Mouse (Mus musculus) left cerebral cortex, postnatal 10 days (tissue): ENCODE measurements around the gene Dip2c. TPM values are rescaled to one million over a fixed set of nuclear protein-coding genes. Genes with fewer than 3 reads are reported as not detected.

Experiments used
- DNase-seq, 2 experiments: peaks; one replicate each; pipeline ENCODE4 v3.0.0; 2021 to 2022; ENCODE audit warnings: low spot score in 2 of 2, mixed read lengths in 1 of 2; ENCODE audit errors: extremely low spot score in 1 of 2
- intact Hi-C: fragments of 180-260 bp; cut with DNase I; formaldehyde crosslinking; loops from one replicate; pipeline ENCODE4 v1.15.1; 2025
- total RNA-seq, 2 experiments: library from RNA; stranded (reverse); gene quantifications; 2 replicates each; pipeline ENCODE4 v1.2.3; 2021

Dip2c gene
- total RNA-seq, 2 experiments from 2014 or later = 73.8 to 76.1 TPM

DNA sequence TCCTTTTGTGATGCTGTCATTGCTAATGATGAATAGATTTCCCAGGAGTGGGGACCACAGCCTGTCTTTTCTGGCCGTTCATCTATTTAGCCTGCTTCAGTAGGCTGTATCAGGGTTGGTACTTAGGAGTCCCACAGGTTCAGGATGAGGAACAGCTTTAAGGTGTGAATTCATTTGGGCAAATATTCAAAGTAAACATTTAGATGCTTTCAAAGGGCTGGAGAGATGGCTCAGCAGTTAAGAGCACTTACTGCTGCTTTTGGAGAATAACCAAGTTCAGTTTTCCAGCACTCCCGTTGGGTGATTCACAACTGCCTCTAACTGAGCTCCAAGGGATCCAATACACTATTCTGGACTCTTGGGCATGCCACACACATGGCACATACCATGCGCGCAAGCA, 38.4 kb downstream of the Dip2c start:
- DNase-seq = no peak
- intact Hi-C loops = no loop called here

DNA sequence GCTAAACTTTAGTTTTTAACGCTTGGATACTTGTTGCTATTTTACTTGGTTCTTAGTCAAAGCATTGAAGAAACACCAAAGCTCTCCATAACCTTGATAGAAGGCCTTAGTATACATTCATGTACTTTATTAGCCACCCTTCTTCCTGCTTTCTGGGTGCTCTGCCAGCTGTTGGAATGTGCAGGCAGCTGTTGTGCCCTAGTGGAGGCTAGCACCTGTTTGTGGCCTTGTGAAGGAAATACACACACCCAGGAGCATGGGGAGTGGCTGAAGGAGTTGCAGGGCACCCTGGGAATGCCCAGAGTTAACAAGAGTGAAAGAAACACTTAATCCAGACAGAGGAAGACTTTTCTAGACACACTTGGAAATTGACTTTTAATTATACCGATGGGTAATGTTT, 43.4 kb downstream of the Dip2c start:
- no peak for DNase-seq
- intact Hi-C loops = no loop called here

DNA sequence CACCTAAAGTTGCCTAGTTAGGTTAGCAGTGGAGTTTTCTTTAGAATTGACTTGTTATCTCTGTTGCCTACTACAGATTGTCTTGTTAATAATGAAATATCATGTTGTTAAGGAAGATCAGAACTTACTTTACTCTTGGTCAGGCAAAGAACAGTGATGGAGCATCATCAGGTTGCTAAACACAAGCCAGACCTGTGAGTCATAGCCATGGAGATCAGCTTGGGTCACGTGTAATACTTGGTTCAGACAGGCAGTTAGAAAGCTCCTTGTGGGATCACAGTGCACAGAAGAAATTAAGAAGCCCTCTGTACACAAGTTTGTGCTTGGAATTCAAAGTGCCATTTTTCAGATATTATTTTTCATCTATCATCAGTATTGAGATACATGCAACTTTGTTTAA, 48.9 kb downstream of the Dip2c start:
- DNase-seq = no peak
- intact Hi-C loops = no loop called here

DNA sequence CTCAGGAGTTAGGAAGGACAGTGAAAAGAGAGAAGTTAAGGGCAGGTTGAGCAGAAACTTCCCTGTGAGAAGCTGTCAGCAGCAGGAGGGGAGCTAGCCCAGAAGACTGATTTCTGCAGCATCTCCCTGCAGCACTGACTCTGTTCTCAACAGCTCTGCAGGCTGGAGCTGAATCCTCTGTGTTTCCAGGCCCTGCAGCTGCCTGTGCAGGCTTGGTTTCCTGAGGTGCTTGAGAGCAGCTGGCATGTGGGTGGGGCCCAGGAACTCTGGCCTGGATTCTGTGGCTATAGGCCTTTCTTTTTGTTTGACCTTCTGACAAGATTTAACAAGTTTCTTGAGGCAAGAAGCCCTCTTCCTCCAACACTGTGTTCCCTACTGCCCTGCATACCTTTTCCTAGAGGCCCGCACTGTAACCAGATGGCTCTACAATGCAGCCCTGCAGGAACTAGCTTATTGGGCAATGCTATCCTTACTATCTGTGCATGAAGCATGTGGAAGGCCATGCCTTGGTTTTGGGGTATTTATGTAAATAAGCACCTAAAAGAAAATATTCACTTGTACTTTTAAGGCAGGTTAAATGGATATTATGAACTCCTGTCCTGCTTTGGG, 53.1 kb downstream of the Dip2c start:
- intact Hi-C loops = no loop called here
- DNase-seq = no peak

DNA sequence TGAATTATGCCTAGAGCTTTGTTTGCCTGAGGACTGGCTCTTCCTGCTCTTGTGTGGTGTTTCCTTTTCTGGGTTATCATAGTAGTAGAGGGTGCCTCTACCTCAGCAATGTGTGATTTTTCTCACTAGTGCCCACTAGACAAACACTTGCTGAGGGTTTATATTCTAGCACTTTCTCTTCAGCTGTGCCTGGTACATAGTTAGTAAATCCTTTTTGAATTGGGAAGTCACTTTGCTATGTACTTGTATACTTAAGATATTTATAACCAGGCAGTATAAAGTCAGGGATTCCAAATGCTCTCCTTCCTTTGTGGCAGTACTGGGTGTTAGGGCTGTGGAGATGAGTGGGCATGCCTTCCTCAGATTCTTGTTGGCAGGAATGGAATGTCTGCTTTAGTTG, 56.9 kb downstream of the Dip2c start:
- intact Hi-C loops = no loop called here
- DNase-seq = no peak

DNA sequence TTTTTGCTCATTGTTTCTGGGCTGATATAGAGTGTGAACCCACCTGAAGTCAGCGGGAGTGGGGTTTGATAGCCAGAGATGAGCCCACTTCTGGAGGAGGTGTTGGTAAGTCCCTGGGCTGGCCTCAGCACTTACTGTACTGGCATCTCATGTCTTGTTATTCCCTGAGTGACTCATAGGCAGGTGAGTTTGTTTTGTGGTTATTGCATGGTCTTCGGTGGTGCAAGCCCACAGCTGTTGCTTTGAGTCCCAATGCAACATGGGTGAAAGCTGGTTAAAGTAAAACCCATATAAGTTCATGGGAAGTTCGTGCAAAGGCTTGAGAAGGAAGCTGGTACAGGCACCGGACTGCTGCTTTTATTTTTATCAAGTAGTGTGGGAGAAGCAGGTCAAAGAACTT, 64.0 kb downstream of the Dip2c start:
- DNase-seq = no peak
- intact Hi-C loops = loop anchor here (5.0 kb wide), 1 partner anchor 117 kb away; no protein-coding TSS in a partner anchor

DNA sequence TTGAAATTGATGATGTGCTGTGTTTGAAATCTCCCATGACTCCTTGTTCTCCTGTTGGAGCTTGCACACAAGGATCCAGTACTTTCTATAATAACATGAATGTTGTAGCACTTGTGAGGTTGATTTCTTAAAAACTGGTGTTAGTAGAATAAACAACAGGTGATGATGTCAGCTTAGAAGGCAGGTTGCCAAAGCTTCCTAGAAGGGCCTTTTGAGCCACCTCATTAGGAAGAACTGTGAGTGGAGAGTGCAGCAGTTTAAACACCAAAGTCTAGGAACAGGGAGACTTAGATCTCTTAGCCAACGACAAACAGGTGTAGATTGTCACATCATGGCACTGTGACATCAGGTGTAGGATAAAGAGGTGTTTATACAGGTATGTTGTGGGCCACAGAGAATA, 66.4 kb downstream of the Dip2c start:
- no peak for DNase-seq
- intact Hi-C loops = loop anchor here (5.0 kb wide), 1 partner anchor 115 kb away; no protein-coding TSS in a partner anchor

DNA sequence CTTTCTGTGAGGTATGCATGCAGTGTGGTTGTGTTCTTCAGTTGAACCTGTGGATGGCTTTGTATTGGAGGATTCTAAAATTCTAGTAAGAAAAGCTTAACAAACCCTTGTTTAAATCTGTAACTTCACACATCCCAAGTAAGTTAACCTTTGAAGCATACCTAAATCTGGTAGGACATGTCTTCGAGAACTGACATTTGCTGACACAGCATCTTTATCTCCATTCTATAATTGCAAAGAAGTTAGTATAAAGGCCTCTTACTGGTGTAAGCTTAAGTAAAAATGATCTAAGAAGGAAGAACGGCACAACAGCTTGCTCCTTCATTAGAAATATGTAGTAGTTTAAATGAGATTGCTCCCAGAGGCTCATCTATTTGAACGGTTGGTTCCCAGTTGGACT, 71.1 kb downstream of the Dip2c start:
- intact Hi-C loops = no loop called here
- DNase-seq = no peak

DNA sequence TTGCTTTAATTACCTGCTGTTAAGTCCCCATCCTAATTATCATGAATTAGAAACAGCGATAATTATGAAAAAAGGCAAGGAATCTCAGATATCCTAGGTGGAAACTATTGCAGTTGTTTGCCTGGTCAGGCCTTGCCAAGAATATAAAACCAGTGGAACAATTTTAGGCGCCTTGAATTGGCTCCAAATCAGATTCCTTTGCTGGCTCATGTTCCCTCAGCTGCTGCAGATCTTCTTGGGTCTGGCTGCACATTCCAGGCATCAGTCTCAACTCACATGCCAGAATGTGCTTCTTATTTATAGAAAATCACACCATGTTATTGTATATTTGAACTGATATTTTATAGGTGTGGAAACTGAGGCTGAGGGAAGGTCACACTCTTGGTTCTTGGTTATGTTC, 74.3 kb downstream of the Dip2c start:
- intact Hi-C loops = no loop called here
- peak in 1 of 2 experiments; percentile 59 for DNase-seq

DNA sequence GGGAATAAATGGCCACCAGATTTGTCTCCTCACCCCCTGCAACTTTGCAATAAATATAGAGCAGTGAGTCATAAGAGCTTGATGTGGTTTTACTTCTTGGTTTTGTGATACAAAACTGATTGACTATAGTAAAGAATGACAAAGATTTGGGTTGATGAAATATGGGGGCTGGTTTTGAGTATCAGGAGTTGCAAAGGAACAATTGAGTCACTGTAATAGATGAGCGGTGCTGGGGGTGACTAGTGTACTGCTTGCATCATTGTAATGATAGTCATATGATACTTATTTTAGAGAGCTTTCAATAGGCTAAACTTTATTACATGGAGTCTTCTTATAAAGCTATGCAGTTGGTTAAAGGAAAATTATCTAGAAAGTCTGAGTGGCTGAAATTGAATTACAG, 77.6 kb downstream of the Dip2c start:
- DNase-seq = no peak
- intact Hi-C loops = no loop called here

DNA sequence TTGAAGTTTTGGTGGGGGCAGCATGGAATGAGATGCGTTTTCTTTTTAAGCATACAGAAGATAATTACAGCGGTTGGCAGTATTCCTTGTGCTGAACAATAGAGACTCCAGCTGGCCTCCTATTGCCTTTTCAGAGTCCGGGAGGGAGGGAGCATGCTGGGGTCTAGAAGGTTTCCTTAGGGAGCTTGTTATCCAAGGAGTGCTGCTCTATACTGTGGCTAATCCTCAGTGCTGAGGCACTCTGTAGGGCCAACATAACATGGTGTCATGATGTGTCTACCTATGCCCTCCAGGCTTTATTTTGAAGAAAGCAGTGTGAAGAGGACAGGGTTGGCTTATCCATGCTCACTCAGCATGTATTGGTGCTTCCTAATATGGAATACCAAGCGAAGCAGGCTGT, 79.0 kb downstream of the Dip2c start:
- intact Hi-C loops = no loop called here
- no peak for DNase-seq

DNA sequence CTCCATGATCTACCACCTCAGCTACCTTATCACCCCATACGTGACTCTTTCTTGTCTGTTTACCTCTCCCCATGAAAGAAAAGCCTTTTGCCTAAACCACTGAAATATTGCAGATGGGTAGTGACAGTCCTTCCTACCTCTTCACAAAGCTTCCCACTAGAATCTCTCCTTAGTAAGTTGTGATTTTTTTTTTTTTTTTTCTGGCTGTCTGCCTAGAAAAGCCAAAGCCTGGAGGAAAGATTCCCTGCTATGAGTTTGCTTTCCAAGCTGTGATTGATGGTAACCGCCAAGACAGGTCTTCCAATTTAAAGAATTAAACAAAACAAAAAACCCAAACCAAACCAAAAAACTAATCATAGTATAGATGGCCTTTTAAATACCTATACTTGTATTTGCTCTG, 85.1 kb downstream of the Dip2c start:
- DNase-seq = no peak
- intact Hi-C loops = no loop called here

DNA sequence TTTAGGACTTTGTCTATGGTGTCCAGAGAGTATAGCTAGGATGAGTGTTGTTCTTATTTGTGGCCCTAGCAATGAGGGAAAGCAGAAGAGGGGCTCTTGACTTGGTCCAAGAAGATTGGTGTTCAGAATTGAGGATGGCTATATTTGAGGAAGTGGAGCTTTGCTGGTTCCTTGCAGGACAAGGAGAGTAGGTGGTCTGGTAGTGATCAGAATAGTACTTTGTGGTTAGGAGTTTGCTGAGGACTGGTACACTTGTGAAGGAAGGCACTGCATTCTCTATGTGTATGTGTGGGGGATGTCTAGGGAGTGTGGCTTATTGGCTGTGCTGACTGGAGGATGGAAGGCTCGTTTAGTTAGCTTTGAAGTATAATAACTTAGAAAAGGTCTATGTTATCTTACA, 95.1 kb downstream of the Dip2c start:
- DNase-seq = no peak
- intact Hi-C loops = no loop called here

DNA sequence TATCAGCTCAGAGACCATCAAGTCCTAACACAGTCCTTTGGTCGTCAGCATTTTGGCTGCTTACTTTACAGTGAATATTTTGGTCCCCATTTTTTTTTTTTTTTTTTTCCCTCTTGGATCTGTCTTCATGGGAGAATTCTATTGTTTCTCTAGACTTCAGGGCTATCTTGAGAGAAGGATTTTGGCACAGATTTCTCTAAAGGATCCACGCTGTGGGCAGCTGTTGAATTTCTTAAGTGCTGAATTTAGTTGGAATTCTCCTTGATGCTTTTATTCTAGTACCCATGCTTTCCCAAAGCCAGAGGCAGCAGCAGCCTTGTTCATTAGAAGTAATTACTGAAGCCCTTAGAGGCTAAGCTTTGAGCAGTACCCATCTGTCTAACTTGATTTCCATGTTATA, 100.8 kb downstream of the Dip2c start:
- intact Hi-C loops = no loop called here
- no peak for DNase-seq

DNA sequence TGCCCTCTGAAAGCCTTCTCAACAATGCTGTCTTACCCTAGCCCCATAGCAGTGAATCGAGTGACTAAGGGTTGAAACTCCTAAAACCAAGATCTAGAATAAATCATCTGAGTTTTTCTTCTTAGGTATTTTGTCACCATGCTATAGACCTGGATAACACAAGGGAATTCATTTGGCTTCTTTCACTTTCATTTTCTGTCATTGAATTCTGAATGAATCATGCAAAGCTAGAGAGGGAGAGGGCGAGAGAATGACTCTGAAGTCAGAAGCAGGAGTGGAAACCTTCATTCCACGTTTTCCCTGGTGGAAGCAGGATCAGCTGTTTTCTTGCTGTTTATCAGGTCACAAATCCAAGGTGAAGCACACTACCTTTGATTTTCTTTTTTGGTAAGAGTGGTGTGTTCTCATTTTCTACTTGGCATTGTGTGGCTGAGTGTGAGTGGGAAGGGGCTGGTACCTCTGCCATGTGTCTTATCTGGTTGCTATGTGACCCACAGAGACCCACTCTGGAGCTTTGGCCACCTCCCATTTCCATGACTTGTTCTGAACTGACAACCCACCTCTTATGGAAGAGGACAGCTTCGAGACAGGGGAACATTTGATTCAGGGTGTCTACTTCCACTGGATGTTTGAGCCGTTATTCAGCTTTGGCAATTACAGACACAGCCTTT, 104.5 kb downstream of the Dip2c start:
- intact Hi-C loops = no loop called here
- no peak for DNase-seq

DNA sequence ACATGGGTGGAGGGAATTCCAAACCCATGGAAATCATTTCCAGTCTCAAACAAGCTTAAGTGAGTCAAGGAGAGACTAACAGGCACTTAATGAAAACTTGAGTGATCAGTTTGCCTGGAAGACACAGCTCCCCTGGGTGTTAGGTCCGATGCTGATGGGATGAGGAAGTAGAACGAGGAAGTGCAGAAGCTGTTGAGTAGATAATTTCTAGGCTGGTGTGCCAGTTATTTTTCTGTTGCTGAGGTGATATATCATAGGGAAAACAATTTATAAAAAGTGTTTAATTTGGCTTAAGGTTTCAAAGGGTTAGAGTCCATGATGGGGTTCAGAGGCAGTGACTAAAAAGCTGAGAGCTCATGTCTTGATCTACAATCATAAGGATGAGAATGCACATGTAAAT, 111.7 kb downstream of the Dip2c start:
- DNase-seq = no peak
- intact Hi-C loops = no loop called here

DNA sequence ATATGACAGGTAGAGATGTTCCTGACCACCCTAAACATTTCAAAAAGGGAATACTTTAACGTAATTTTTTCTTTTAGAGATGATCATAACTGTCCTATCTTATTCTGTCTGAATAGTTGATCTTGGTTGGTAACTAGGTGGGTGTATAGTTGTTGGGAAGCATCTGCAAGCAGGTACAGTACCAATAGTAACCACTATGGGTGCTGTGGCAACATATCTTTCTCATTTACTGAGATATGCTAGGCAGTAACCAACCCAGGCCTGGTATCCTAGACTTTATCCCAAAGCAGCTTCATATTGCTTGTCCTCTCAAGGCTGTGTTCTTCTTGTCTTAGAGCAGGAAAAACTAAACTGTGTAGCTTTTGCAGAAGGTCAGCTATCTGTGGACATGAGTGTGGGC, 113.0 kb downstream of the Dip2c start:
- intact Hi-C loops = no loop called here
- no peak for DNase-seq

DNA sequence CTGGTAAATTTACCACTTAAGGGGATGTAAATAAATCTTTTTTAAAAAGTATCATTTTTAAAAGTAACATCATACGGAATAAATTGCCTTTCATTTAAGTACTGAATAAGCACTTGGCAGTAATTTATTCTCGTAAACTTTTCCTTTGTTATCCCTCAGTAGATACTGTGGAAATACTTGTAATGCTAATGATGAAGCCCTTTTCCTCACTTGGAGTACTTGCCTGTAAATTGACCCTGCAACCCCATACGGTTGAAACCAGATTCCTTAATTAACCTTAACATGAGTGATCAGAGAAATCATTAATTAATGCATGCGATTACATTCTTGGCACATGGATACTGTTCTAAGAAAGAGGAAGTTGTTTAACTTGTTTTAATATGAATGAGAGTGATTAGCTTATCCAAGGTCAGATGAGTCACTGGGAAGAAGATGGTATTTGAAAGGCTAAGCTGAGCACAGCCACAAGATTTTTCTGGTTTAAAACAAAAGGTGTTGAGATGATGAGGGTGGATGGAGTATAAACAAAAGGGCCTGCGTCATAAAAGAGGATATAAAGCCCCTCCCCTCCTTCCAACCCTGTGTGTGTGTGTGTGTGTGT, 114.0 kb downstream of the Dip2c start:
- intact Hi-C loops = no loop called here
- DNase-seq = no peak

DNA sequence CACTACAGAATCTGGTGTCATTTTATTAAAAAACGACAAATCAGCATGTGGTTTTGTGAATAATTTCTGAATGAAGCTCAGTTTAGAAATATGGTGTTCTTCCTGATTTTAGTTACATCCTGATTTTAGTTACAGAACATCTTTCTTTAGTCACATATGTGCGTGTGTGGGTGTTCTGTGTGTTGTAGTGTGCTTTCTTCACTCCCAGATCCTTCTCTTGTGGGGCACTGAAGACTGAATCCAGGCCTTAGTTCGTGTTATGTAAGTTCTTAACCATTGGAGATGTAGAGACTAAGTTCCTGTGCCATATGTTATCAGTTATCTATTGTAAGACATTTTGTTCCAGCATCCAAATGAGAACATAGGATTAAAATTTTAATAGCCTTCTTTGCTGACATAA, 117.1 kb downstream of the Dip2c start:
- DNase-seq = no peak
- intact Hi-C loops = no loop called here

DNA sequence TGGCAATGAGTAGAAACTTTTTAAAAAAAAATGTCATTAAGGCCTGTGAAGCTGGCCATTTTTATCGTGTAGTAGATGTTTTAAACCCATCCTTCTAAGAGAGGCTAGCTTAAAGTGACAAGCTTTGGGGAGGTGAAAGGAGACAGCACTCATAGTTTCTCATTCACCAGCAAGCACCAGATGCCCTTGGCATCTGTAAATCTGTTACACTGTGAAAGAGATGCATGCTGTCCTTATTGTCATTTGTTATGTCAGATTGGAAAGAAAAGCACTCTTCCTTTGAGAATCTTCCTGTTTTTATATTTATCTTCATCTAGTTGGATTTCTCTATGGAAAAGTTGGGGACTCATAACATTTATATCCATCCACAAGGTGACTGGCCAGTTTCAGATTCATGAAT, 119.0 kb downstream of the Dip2c start:
- DNase-seq = no peak
- intact Hi-C loops = no loop called here

DNA sequence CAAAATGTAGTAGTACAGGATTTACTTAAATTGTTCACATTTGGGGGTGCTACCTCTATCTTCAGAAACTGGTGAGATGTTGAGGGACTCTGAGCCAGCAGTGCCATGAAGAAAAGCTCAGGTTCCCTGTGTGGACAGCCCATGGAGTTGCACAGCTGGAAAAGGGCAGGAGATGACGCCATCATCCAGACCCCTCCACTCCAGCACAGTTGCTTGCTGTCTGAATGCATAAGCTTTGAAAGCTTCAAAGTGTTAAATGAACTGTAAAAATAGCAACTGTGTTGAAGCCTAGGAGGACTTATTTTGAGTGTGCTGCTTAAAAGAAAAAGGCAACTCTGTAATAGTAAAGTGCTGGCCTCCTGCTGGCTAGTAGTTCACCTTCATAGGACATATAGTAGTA, 122.5 kb downstream of the Dip2c start:
- DNase-seq = no peak
- intact Hi-C loops = no loop called here
